Mouse (Mus musculus): ENCODE data around the gene Mfsd5.

Mfsd5 gene

DNA sequence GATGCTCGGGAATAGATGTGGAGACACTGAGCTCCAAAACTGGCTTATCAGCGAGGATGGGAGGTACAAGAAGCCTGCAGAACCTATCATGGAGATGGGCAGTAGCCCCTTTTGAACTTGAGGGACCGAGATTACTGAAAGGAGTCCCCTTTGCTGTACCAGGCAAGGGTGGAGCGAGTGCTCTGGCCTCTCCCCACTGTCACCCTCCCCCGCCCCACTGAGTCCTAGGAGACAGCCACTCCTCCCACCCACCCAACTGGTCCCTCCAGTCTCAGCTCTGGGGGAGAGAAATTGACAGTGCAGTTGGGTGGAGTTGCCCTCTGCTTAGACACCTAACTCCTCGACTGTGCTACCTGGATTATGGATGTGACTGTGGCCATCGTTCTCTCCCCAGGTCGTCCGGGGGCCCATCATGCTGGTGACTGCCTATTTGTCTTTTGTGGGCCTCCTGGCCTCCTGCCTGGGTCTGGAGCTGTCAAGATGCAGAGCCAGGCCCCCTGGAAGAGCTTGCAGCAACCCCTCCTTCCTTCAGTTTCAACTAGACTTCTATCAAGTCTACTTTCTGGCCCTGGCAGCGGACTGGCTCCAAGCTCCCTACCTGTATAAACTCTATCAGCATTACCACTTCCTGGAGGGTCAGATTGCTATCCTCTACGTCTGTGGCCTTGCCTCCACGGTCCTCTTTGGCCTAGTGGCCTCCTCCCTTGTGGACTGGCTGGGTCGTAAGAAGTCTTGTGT is 698 bp downstream of the Mfsd5 start:
- in situ Hi-C loops (cut with MboI, MseI), result no loop called here

DNA sequence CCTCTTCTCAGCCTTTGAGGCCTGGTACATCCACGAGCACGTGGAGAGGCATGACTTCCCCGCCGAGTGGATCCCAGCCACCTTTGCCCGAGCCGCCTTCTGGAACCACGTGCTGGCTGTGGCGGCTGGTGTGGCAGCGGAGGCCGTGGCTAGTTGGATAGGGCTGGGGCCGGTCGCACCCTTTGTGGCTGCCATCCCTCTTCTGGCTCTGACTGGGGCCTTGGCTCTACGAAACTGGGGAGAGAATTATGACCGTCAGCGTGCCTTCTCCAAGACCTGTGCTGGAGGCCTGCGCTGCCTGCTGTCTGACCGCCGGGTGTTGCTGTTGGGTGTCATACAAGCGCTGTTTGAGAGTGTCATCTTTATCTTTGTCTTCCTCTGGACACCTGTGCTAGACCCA is 1.4 kb downstream of the Mfsd5 start:
- in situ Hi-C loops (cut with MboI, MseI), result no loop called here

DNA sequence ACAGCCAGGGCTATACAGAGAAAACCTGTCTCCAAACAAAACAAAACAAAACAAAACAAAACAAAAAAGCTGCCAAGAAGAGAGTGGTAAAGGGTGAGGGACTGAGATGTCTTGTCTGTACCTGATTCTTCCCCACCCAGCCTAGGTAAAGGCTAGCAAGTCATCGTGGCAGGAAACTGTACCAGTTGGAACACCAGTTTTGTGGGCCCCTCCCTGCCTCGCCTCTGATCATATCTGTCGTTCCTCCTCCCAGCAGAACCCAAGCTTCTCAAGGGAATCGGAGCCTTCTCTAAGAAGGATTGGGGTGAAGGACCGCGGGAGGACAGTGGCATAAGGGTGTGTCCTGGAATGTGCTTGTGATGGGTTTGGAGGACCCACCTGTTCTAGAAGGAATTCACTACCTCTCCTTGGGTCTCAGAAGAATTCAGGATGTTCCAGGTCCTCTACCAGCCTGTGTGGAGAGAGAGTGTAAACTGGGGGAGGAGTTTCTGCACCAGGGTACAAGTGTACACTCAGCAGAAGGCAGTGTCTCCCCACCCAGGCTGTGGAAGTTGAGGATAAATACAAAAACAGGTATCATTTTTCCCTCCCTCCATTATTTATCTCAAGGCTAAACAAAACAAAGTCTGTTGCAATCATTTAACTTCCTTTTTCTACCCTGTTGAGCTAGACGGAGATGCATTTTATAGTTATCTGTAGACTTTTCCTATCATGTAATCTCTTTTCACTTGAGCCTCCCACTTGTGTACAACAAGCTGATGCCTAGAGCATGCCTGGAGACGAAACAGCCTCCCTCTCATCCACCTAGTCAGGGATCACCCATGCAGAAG is 3.4 kb downstream of the Mfsd5 start:
- in situ Hi-C loops (cut with MboI, MseI), result no loop called here

DNA sequence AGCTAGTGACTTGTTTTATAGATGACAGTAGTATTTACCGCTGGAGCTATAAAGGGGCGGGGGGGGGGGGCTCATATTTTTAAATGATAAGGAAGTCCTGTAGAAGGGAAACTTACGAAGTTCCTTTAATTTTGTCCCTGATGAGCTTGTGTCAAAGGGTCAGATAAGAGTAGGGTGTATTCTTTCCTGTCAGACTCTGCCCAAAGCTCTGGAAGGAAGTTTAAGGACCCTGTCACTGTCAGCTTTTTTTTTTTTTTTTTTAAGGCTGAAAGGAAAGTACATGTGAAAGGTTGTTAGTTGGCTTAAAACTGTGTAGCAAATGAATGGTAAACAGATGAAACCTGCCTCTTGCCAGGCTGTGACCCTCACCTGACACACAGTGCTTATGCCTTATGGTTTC is 4.4 kb downstream of the Mfsd5 start:
- in situ Hi-C loops (cut with MboI, MseI), result no loop called here

DNA sequence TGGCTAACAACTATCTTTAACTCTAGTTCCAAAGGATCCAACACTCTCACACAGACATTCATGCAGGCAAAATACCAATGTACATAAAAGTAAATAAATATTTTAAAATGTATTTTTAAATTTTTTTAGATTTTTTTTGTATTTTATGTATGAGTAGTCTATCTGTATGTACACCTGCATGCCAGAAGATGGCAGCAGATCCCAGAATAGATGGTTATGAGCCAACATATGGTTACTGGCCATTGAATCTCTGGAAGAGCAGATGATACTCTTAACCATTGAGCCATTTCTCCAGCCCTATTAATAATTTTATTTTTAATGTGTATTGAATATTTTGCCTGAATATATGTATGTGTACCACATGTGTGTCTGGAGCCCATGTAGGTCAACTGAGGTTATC is 8.1 kb downstream of the Mfsd5 start:
- in situ Hi-C loops (cut with MboI, MseI), result no loop called here

DNA sequence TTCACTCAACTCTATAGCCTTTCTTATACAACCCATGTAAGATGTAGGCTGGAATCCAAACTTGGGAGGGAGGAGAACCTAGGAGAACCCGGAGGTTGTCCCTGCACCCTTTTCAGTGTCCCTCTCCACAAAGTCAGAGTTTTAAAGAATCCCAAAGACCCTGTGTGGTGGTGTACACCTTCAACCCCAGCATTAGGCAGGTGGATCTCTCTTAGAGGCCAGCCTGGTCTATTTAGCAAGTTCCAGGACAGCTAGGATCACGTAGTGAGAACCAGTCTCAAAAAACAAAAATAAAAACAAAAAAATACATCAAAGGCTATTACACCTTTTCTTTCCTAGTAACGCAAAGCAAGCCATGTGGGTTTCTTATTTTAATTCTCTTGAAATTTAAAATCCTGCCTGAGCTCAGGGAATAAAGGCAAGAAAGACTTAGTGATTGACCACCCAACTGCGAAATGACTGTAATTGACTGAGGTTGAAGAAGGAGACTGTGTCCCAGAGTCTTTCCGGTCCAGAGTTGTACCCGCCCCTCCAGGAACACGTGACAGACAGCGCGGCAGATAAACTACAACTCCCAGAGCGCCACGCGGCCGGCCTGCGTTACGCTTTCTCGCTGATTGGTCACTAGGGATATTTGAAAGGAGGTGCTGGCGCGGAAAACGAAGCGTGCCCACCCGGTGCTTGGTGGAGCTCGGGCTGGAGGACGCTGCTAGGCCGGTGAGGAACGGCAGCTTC is 16.5 kb downstream of the Mfsd5 start, which contains the start of gene Espl1:
Gene Espl1, plus strand, starts transcription at position 634 of the 735 bp plus-strand sequence.
- in situ Hi-C loops (cut with MboI, MseI), result no loop called here

DNA sequence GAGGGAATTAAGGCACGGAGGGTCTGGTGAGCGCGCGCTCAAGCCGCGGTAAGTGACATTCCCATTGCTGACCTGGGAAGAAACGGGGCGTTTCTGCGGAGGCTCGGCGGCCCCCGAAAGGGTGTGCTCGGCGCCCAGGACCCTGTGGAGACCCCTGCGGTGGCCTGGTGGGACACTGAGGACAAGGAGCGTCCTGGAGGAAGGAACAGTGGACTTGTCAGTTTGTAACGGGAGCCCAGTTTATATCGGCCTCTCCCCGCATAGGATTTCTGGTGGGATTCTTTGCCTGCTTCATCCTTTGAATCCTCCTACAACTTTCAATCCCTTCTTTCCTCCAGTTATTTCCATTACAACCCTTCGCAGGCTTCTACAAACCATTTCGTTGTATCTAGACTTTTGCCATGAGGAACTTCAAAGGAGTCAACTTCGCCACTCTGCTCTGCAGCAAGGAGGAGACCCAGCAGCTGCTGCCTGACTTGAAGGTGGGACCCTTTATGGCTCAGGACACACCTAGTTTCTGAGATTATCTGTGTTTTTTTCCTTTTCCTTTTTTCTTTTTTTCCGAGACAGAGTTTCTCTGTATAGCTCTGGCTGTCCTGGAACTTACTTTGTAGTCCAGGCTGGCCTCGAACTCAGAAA is 17.2 kb downstream of the Mfsd5 start:
- in situ Hi-C loops (cut with MboI, MseI), result no loop called here

DNA sequence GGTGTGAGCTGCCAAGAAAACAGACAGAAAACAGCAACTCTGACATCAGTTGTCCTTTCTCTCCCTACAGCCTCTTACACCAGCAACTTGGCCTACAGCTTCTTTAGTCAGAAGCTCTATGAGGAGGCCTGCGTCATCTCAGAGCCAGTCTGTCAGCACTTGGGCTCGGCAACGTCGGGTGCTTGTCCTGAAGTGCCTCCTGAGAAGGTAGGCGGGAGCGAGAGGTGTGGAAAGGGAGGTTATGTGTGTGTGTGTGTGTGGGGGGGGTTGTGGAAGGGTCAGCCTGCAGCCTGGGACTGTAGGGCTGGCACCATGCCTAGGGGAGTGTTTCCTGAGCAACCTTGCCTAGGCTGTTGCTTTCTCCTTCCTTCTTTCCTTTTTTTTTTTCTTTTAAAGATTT is 23.3 kb downstream of the Mfsd5 start:
- in situ Hi-C loops (cut with MboI, MseI), result loop anchor here in 1 of 2 experiments (5.0 kb wide), 1 partner anchor 35 kb away; no protein-coding TSS in a partner anchor

DNA sequence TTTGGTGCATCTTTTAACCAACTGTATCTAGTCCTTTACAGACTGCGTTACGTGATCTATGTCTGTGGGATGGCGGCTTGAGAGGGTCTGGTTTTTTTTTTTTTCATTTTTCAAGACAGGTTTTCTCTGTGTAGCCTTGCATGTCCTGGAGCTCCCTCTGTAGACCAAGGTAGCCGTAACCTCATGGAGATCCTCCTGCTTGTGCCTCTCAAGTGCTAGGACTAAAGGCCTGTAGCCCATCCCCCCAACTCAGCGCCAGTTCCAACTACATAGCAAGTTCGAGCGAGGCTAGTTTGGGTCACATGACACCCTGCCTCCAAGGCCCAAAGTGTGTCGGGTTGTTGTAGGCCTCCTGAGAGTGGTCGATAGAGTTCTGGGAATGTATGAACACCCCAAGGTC is 29.5 kb downstream of the Mfsd5 start:
- in situ Hi-C loops (cut with MboI, MseI), result no loop called here

DNA sequence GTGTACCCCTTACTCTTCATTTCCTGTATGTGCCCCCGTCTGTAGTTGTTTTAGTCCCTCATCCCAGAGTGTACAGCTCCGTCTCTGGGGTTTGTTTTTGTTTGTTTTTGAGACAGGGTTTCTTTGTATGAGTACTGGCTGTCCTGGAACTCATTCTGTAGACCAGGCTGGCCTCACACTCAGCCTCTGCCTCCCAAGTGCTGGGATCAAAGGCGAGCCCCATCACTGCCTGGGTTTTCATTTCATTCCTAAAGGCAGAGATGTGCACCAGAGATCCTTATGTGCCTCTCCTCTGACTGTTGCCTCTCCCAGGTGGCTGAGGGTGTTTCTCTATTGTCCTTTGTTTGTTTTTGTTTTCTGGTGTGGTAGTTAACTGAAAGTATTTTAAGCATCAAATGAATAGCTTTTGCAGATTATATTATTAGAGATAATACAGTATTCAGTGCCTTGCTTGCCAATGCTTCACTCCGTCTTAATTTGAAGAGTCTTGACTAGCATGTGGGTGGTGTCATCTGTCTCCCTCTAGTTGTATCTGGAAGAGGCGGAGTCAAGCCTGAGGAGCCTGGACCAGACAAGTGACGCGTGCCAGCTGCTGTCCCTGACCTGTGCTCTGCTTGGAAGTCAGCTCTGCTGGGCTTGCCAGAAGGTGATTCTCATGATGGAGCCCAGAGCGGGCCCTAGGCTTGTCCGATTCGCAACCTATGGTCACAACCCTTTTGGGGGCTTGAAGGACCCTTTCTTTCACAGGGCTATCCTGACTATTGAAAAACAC is 31.0 kb downstream of the Mfsd5 start:
- in situ Hi-C loops (cut with MboI, MseI), result no loop called here

DNA sequence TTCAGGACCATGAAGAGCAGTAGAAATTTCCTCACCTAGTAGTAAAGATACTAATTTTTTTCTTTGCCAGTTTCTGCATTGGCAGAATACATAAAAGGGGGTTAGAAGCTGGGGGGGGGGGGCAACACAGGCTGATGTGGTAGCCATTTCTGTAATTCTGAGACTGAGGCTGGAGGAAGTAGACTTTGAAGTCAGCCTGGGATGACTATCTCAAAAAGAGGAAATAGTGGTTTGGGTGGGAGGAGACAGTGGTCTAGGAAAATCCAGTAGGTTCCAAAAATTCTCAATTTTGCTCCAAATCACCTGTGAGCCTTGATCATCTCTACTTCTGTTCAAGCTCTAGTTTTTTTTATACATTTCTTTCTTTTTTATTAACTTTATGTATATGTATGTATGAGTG is 32.2 kb downstream of the Mfsd5 start:
- in situ Hi-C loops (cut with MboI, MseI), result no loop called here

DNA sequence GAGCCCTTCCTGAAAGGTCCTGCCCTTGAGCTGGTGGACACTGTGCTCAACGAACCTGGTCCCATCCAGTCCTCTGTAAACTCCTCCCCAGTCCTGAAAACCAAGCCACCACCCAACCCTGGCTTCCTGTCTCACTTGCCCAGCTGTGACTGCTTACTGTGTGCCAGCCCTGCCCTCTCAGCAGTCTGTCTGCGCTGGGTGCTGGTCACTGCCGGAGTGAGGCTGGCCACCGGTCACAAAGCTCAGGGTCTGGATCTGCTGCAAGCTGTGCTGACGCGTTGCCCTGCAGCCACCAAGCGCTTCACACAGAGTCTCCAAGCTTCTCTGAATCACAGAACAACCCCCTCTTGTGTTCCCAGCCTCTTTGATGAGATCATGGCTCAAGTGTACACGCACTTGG is 36.0 kb downstream of the Mfsd5 start:
- in situ Hi-C loops (cut with MboI, MseI), result loop anchor here in 1 of 2 experiments (5.0 kb wide), 1 partner anchor 73 kb away; no protein-coding TSS in a partner anchor

DNA sequence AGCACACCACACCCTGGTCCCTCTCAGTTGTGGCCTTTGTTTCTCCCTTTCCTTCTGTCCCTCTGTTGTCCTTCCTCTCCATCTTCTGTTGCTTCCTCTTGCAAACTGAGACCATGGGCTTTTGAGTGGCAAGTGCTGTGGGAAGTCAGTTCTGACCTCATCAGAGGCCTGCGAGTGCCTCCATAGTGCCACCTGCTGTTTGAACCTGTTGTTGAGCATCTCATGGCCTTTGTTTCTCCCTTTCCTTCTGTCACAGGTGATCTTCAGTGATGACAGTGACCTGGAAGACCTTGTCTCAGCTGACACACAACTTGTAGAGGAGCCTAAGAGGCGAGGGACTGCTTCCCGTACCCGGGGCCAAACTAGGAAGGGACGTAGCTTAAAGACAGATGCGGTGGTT is 37.0 kb downstream of the Mfsd5 start:
- in situ Hi-C loops (cut with MboI, MseI), result loop anchor here in 1 of 2 experiments (5.0 kb wide), 1 partner anchor 74 kb away; no protein-coding TSS in a partner anchor

DNA sequence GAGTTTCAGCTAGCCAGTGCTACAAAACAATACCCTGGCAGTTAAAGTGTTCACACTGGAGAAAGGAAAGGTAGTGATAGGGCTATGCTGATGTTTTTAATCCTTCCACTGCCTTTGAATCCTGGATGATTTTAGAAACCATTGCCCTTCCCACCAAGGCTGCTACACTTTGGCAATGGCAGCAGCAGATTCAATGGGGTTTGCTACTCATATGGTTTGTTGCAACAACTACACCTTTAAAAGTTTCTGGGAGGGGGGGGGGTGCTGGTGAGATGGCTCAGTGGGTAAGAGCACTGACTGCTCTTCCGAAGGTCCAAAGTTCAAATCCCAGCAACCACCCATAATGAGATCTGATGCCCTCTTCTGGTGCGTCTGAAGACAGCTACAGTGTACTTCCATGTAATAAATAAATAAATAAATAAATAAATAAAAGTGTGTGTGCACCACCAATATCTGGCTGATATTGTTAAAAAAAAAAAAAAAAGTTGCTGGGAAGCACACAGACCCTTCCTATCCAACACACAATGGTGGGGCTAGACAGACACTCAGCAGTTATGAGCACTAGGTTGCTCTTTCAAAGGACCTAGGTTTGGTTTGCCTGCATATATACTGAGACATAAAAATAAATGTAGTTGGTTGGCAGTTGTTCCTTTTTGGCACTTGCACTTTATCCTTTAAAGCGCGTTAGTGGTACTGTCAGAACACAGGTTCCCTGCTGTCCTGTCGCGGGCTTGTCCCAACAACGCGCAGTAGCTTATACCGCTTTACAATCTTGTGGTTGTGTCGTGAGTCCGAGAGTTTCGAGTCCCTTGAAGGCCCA is 45.6 kb downstream of the Mfsd5 start:
- in situ Hi-C loops (cut with MboI, MseI), result no loop called here

DNA sequence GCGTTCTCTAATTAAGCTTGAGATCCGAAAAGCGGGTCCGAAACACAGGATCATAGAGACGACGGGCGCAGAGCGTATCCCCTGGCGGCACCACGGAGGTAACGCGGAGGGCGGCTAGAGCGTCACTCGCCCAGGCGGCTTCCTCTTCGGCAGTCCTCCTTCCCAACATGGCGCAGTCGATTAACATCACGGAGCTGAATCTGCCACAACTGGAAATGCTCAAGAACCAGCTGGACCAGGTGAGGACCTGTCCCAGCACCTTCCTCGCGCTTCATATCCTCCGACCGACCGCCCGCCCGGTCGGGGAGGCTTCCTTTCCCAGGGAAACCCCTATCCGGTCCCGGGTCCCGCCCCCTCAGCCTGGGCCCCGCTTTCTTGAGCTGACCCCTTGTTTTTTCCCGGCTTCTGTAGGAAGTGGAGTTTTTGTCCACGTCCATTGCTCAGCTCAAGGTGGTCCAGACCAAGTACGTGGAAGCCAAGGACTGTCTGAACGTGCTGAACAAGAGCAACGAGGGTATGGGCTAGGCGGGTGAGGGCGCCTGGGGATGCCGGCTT is 46.8 kb downstream of the Mfsd5 start, which contains the start of gene Pfdn5:
Gene Pfdn5, plus strand, starts transcription at position 95 of the 555 bp plus-strand sequence.
- in situ Hi-C loops (cut with MboI, MseI), result no loop called here

DNA sequence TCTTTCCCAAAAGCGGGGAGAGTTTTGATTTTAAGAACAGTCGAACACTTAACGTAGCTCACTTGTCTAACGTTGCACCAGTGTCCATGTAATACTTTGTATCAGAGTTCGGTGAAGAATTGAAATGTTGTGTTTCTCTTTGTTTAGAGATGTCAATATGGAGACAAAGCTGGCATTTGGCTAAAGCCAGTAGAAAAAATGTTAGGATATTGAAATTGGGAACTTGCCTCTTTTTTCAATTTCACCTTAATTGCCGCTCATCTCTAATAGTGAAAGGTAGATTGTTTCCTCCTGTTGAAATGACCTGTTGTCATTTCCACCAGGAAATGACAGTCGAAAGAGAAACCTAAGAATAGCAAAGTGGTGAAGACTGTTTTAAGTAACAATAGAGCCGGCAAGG is 47.6 kb downstream of the Mfsd5 start:
- in situ Hi-C loops (cut with MboI, MseI), result no loop called here
